Mouse (Mus musculus) bone marrow, adult 2 months (tissue): ENCODE data around the gene Hoxd11.

Source experiments
- CTCF ChIP-seq: fragments of 200-500 bp; IDR thresholded peaks from 2 replicates; pipeline ENCODE4 v1.5.1; 2011; ENCODE audit warnings: low read length, control low read depth; ENCODE audit not compliant: control insufficient read depth, insufficient read depth
- POLR2A ChIP-seq: fragments of 200-500 bp; IDR thresholded peaks from 2 replicates; pipeline ENCODE4 v1.6.1; 2011; ENCODE audit warnings: low read depth, mild to moderate bottlenecking, control low read depth, low read length, borderline replicate concordance; ENCODE audit not compliant: control insufficient read depth

DNA sequence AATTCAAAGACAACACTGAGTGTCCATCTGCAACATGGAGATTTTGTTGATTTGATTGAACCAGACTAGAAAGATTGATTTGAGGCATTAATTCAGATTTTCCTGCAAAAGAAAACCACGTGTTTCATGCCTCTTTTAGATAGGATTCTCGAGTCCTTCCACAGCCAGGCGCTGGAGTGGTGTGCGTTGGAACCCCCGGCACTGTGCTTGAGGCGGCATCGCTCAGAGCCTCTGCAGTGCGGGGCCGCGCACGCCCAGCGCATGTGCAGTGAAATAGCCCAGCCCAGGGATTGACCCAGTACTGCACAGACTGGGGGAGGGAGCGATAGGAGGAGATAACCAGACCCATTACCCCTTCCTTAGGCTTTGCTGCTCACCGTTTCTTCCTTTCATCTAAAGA lies 35.5 kb downstream of the Hoxd11 start:
- TF ChIP-seq CTCF: no peak
- no peak for TF ChIP-seq POLR2A
